Mouse (Mus musculus) frontal cortex, postnatal 36 days (tissue): ENCODE measurements at regions not wholly inside any gene's neighbourhood (a gene's known extent, or its start where the extent isn't known, plus 50 kb on each side); places are given as distances from the start of the nearest gene placed in this dataset.

Experiments
- DNase-seq, 2 experiments: peaks; one replicate each; pipeline ENCODE4 v3.0.0; 2022; ENCODE audit warnings: low spot score in 2 of 2

DNA sequence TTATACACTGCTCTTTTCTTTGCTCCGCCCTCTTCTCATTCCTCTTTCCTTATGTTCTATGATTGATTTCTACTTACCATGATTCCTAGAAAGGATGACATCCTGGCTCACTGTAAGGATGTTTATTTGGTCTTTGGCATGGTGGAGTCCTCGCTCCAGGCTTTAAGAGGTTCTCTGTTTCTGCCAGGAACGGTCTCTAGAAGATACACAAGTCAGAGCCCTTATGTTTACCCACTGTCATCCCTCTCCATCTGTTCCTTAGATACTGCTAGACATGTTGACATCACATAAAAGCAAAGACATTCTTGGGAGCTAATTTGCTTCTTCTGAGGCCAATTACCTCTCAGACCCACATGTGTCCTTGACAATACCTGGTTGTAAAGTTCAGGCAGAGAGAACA lies 552.9 kb downstream of the Gm16223 start:
- DNase-seq, result no peak

DNA sequence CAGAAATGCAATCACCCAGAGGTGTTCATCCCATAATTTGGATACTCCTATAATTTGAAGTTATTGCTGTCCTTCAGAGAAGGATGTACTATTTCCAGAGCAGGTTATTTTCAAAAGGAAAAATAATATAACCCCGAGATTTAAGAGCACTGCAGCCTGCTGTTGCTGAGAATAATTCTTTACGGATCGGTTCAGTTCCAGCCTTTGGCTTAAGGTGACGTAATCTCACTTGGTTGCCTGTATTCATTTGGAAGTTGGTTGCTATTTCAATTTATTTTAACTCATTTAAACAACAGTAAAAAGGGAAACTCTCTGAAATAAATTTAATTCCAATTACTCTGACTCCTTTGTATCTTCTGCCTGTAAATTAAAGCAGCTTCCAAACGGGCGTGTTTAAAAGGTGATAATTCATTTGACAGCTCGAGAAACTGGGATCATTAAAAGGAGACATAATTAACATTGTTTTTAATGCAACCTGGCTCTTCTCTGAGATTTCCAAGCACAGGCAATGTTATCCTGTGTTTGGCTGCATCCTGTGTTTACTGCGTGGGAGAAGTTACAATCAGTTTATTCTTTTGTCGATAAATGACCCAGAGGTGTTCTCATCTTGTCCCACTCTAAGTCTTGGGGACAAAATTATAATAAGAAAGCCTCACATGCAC lies 568.5 kb downstream of the Gm16223 start:
- no peak for DNase-seq

DNA sequence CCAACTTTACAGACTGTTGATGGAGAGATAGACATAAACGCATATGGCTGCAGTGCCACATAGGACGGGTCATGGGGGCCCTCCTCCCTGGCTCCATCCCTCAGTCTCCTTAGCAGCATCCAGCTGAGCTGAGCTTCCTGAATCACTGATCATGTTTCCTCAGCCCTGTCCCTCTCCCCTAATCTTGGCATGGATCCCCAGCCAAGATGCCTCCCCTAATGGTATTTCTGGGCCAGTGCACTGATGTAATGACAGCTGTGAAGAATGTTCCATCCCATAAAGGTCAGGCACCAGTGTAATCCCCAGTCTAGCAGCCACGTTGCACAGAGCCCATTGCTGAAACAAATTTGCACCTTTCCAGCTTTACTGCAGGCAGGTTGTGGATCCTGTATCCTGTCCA lies 576.5 kb upstream of the Cpeb2 start:
- DNase-seq, result no peak

DNA sequence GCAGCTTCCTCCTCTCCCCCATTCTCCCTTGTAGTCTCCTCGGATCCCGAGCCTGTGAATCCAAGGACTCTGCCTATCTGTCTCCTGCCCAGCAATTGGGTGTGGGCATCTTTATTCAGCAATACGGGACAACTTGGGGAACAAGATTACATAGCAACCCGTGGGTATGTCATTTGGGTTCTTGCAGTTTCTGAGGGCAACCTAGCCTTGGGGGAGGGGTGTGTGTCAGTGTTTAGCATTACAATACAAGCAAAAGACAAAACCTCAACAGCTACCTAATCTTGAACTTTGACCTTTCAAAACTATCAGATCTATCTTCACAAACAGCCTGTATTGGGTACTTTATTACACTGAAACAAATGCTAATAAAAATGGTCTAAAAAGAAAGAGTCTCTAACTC lies 573.0 kb upstream of the Cpeb2 start:
- no peak for DNase-seq

DNA sequence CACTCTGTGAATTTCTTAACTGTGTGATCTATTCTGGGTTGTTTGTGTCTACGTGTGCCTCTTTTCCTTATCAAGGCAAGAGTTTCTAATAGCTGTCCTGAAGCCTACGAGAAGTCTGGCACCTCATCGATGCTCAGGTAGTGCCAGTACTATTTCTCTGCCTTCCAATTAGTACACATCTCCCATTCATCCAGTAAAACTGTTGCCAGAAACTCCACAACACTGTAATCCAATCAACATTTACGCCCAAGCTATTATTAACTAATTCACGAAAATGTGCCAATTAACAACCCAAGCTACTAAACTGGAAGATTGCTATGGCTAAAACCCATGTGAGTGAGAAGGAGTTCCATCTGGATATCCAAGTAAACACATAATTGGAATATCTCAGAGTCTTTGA lies 553.4 kb upstream of the Cpeb2 start:
- DNase-seq, result no peak

DNA sequence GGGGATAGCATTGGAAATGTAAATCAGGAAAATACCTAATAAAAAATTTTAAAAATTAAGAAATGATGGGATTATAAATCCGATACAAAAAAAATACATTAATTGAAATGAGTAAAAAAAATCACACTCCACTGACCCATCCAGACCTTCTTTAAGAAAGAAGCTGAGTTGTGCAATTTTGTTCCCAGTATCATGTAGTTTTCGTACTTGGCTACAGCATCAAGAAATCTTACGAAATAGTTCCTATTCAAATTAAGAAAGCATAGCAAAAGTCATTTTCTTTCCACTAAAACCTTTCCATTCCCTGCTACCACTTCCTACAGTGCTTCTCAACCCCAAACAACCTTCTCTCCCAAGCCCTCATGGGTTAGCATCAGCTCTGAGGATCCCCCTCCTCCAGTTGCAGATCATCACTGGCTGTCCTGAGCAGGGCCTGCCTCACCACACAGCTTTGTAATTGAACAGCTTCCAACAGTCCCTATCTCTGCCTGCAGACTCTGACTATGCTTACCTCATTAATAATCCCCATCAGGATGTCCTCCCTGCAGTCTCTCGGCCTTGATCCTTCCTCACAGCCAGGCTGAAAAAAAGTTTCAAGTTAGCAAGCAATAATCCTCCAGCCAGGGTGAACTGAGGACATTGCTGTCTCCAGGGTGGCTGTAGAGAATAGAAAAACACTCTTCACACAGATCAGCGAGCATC lies 547.5 kb upstream of the Cpeb2 start:
- DNase-seq, result no peak

DNA sequence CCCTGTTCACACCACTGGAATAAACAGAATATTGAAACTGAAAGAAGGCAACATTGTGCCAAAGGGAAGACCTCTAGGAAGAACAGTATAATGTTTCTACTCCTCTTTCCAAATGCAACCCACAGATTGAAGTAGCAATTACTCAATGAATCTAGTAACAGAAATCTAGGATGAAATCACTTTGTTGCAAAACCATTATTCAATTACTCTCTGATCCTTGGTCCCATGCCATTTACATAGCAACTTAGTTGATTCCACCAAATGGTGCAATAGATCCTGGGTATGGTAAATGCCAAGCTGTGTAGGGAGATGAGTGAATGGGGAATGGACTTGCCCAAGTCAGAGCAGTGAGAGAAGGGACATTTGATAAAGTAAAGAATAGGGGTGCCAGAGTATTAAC lies 545.8 kb upstream of the Cpeb2 start:
- no peak for DNase-seq
